Mouse (Mus musculus): Measurements from ENCODE around the gene Fgfrl1.

The Fgfrl1 gene

GRCm38 (mm10) chr5:108692271-108692670, at the start of gene Fgfrl1:
Fgfrl1 (plus strand) TSS chr5:108692382.
- DNase-seq: peak; percentile 77

- DNase-seq: no peak
Observed at GRCm38 (mm10) chr5:108643674-108644073, 48.5 kb upstream of the Fgfrl1 start.

DNA sequence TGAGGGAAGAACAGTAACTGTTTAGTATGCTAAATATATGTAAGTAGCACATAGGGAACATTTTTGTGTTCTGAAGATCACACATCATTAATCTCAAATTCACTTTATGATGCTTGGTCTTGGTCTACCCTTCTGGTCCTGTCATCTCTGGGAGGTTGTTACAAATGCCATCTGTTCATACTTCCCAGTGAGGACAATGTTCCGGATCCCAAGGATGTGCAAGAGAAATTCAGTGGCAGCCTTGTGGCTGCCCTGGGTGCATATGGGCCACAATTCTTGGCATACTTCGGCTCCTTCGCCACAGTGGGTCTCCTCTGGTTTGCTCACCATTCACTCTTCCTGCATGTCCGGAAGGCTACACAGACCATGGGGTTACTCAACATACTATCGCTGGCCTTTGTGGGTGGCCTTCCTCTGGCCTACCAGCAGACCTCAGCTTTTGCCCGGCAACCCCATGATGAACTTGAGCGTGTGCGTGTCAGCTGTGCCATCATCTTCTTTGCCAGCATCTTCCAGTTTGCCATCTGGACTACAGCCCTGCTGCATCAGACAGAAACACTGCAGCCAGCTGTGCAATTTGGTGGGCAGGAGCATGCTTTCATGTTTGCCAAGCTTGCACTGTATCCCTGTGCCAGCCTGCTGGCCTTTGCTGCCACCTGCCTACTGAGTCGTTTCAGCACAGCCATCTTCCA, 46.4 kb upstream of the Fgfrl1 start:
- DNase-seq: peak; percentile 15

GRCm38 (mm10) chr5:108646343-108646660, 45.9 kb upstream of the Fgfrl1 start:
- DNase-seq: no peak

GRCm38 (mm10) chr5:108647311-108647710, 44.9 kb upstream of the Fgfrl1 start:
- DNase-seq: no peak

- DNase-seq: no peak
Observed at GRCm38 (mm10) chr5:108647820-108648465, 44.2 kb upstream of the Fgfrl1 start.

GRCm38 (mm10) chr5:108648937-108649576, 43.1 kb upstream of the Fgfrl1 start:
- no peak for DNase-seq

- no peak for DNase-seq
Observed at GRCm38 (mm10) chr5:108650341-108650740, 41.8 kb upstream of the Fgfrl1 start.

DNA sequence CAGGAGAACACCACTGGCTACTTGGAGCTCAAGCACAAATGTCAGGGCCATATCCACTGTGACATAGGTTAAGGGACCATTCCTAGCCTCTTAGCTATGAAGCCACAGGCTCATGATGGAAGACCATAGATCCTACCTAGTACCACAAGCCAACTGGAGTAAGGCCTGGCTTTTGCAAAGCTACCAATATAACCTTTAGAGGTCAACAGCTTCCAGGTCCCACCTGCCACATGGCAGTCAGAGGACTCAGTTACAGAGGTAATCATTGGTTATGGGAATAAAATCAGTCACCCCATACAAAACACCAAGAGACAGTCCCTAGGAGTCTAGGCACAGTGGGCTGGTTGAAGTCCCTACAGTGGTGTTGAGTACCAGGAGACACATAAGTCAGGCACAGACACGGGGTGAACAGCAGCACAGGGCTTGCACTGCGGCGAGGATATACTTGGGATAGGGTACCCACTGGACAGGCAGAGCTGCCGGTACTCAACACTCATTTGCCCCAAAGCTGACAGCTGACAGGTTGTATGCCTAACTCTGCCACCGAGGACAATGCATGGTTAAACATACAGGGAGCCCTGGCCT, 41.0 kb upstream of the Fgfrl1 start:
- DNase-seq: no peak

DNA sequence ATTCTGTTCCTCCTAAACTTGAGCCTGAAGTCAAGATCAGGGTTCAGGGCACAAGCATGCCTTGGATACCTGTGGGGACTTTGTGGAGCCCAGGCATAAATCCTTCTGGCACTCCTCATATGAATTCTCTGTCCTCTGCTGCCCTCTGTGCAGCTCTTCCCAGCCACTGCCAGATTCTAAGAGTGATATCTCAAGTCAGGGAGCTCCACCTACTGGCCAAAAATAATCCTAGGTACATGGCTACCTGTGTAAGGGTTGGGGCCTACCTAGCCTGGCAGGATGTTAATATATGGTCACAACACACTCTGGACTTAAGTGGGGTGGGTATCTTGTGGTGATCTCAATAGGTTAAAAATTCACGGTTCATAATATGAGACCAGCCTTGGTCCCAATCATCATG, 40.4 kb upstream of the Fgfrl1 start:
- peak; percentile 73 for DNase-seq

DNA sequence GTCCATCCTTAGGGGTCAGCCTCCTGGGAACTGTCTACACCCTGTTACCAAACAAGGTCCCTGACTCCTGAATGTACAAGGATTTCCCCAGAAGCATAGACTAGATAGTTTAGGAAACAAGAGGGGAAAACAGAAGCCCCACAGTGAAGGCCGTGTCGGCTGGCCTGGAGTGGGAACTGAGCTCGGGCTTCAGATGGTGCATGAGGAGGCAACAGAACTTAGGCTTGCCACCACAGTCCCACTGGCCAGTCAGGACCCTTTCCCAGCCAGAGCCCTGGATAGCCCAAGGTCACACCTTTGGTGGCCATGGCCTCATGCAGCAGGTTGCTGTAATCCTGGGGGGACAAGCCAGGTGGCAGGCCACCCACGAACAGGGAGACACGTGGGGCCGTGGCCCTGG, 38.8 kb upstream of the Fgfrl1 start:
- DNase-seq: no peak

GRCm38 (mm10) chr5:108654444-108654990, 37.7 kb upstream of the Fgfrl1 start:
- DNase-seq: no peak

DNA sequence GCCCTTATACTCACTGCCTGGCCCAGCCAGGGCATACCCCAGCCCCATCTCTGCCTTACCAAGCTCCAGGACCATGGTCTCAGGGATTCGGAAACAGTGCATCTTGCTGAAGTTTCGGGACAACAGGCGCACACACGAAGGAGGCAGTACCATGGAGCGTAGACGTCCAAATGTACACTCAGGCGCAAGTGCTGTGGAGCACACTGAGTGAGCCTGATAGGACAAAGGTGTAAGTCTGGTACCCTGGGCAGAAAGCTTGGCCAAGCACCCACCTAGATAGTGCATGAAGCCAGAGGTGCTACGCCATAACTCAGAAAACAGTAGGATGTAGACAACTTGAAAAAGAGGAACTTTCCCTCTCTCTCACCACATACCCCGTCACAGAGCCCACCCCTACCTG, 36.8 kb upstream of the Fgfrl1 start:
- DNase-seq: no peak

GRCm38 (mm10) chr5:108655891-108656650, 36.1 kb upstream of the Fgfrl1 start:
- DNase-seq: no peak

DNA sequence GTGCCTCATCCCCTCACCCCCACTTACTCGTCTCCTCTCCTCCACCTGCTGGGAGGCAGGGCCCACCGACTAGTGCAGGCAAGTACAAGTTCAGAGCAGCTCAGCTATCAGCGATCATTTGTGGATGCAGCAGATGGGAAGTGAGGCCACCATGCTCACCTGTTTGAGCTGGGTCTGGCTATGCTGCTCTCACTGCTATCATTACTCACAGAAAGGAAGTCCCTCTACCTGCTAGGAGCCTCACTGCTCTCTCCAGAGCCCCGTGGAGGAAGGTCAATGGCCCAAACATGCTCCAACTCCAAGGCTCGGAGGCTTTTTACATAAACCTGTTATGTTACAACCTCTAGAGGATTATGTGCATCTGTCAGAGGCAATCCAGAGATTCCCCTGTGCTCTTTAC, 34.8 kb upstream of the Fgfrl1 start:
- no peak for DNase-seq

- DNase-seq: no peak
Observed at GRCm38 (mm10) chr5:108658611-108659010, 33.6 kb upstream of the Fgfrl1 start.

GRCm38 (mm10) chr5:108659698-108660631, 32.2 kb upstream of the Fgfrl1 start, which contains the start of gene Idua:
Idua (plus strand) TSS chr5:108660331.
- no peak for DNase-seq

GRCm38 (mm10) chr5:108660632-108661268, 31.4 kb upstream of the Fgfrl1 start:
- peak; percentile 94 for DNase-seq

DNA sequence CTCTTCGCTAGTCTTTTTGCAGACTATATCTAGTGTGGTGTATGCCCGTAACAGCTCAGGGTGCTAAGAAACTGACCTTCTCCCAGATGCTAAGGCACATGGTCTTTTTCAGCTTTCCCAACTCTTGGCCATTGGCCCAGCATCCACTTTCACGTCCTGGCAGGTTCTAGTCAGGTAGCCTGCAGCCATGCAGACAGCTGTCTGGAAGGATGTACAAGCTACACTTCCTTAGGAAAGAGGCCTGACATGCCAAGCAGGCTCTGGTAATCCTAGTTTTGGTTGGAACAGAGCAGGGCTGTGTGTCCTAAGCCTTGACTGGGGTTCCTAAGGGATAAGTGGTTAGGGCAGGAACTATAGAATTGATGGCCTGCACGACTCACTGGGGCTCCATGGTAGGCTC, 29.4 kb upstream of the Fgfrl1 start:
- no peak for DNase-seq

DNA sequence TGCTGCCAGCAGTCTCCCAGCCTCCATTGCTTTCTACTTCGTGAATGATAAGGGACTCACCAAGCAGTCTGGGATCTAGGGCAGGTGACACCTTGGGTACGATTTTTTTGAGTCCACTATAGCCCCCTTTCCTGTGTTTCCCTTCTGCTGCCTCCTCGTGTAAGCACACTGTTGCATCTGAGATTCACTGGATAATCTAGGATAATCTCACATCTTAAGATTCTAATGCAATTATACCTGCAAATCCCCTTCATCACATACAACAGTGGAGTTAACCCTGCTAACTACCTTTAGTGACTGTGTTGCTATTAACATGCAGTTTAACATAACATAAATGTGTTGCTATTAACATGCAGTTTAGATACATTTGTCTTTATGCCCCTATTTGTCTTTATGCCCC, 27.1 kb upstream of the Fgfrl1 start:
- DNase-seq: no peak

- no peak for DNase-seq
Observed at GRCm38 (mm10) chr5:108667370-108667769, 24.8 kb upstream of the Fgfrl1 start.
